Mouse (Mus musculus) adrenal gland, postnatal 36 days (tissue): Measurements from ENCODE around the gene Gna12. TPM values are rescaled to one million over a fixed set of nuclear protein-coding genes. Genes with fewer than 3 reads are reported as not detected.
A peak's percentile ranks its signal among the peaks of the same experiment; 100 is the strongest.

Source experiments
- DNase-seq, 2 experiments: peaks; one replicate each; pipeline ENCODE4 v3.0.0; 2021; ENCODE audit warnings: mixed read lengths in 1 of 2
- total RNA-seq, 2 experiments: library from RNA; stranded (reverse); gene quantifications; 2 replicates each; pipeline ENCODE4 v1.2.3; 2021

Gna12 gene
- total RNA-seq, 2 experiments from 2014 or later: 119 to 155 TPM

DNA sequence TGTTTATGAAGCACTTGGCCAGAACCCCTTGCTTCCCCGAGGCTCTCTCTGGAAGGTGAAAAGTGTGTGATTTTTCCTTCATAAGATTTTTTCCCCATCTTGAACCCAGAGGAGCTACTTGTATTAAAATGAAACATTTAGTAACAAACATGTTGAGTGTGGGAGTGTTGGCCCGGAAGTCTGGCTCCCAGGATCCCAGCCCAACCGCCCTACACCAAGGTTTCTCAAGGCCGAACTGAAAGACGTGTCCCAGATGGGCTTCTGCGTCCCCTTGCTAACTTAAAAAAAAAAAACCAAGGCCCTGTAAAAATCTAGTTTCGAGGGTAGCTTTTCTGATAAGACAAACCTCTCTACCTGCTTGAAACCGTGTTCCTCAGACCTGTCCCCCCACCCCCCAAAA is 2.3 kb downstream of the Gna12 start:
- DNase-seq: peak; percentile 45 to 53

DNA sequence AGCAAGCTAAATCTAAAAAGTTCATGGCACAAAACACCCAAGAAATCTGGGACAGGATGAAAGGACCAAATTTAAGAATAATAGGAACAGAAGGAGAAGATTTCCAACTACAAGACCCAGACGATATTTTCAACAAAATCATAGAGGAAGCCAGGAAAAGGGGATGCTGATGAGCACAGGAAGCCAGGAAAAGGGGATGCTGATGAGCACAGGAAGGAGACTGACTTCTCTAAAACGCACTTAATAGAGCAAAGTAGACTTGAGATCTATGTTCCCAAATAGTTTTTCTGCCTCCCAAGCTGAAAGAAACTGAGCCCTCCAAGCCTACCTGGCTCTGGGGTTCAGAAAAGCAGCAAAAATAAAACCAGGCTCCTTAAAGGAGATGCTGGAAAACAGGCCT is 2.8 kb downstream of the Gna12 start:
- no peak for DNase-seq

DNA sequence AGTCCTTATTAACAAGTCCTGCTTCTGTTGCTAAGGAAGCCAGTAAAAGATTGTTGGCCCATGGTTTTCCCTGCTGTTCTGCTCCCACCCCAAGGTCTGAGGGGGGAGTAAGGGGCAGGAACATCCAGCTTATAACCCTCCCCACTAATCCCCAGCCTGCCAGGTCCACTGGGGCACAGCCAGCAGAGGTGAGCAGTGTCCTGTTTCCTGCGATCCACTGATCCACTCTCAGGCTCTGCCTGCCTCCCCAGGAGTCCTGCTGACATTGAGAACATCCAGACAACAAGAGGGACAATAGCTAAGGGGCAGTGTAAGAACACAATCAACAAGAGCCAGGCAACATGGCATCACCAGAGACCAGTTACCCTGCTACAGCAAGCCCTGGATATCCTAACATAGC is 3.4 kb downstream of the Gna12 start:
- peak in 1 of 2 experiments; percentile 28 for DNase-seq

DNA sequence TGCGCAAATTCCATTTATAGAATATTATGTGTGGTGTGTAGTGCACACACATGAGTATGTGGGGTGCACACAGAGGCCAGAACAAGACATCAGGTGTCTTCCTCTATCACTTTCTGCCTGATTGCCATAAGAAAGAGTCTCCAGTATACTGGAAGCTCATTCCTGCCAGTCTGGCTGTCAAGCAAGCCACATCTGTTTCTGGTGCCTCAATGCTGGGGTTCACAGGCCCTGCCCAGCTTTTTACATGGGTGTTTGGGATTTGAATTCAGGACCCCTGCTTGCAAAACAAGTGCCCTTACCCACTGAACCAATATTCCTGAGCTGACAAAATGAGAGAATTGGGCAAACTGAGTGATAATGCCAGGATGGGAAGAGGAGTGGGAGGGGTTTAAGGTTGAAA is 4.1 kb downstream of the Gna12 start:
- DNase-seq: no peak

DNA sequence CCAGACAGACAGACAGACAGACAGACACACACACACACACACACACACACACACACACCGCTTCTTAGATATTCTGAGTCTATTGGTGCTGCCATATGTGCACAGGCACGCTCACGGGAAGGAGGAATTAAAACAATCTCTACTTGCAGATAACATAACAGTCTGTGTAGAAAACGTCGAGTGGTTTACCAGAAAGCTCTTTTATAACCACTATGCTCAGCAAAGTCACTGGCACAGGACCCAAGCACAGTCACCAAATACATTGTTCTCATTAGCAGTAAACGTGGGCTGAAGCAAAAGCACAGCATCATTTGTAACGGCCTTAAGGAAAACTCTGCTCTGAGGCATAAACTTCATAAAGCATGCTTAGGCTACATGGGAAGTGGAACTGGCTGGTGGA is 6.1 kb downstream of the Gna12 start:
- DNase-seq: no peak

DNA sequence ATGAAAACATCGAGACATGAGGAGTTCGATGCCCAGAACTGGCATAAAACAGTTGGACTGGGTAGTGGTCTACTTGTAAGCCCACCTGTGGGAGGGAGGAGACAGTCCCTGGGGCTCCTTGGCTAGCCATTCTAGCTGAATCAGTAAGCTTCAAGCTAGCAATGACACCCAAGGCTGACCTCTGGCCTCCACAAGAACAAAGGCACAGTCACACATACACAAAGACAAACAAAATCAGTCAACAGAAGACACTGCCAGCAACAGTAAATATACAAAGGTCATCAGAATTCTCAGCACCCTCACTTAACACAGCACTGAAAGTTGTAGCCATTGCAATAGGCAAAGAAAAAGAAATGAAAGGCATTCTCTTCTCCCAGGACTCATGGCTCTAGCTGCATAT is 6.8 kb downstream of the Gna12 start:
- DNase-seq: no peak

DNA sequence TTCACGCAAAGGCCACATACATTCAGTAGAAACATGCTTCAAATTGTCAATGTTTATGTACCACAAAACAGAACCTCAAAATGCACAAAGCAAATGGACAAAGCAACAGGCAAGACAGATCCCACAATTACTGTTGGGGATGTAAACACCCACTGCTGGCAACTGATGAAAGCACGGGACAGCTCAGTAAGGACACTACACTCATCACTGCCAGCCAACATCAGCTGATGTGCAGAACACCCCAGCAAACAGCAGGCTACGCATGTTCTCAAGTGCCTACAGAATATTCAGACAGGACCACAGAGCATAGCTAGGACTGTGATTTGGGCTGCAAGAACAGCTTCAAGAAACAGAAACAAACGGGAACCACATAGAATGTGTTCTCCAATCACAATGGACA is 8.3 kb downstream of the Gna12 start:
- peak; percentile 72 for DNase-seq

DNA sequence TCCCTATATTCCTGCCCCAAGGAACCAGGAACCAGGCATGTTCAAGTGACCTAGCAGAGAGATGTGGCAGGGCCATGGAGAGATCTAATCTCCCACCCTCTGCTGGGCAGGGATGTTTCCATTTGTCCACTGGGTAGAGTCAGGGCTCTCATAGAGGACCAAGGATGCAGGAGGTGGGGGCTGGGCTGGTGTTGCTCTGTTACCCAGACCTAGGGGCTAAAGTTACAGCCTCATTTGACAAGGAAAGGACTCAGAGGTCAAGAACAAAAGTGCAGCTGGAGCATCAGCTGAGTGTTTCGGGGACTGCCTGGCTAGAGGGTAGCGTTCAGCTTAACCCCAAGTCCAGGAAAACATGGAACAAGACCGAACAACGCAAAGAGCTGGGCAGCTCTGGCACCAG is 9.7 kb downstream of the Gna12 start:
- DNase-seq: no peak

DNA sequence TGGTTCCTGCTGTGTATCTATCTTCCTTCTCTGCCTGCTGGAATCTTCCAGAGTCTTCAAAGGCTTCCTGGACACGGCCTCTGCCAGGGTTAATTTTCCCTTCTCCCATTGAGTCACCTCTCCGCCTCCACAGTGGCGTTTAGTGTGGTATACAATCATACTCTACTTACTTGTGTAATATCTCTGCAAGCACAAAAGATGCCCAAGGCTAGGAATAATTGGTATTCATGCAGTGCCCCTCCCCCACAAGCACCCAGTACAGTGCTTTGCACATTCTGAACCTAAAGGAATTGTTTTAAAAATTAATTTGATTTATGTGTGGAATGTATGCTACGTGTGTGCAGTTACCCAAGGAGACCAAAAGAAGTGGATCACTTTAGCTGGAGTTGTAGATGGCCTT is 10.6 kb downstream of the Gna12 start:
- peak in 1 of 2 experiments; percentile 54 for DNase-seq

DNA sequence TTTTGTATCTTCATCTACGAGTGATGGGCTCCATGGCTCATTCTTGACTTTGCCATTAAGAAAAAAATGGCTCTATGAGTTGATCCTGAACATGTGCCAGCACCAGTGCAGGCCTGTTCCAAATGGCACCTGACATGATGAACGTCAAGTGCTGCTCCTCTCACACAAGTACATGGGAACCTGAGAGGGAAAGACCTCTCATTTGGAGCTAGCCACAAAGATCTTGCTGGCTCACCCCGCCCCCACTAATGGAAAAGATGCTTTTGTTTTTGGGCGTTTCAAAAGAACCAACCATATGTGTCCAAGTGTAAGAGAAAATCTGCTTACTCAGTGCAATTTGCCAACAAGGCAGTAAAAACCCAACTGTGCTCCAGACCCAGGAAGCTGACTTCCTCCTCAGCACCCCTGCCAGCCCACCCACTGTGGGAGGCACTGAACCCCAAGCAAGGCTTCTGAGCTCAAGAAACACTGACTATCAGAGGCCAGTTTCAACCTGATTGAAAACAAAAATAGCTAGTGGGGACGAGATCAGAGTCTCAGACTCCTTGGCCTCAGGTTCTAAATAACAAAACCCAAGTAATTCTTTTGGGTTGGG is 11.7 kb downstream of the Gna12 start:
- no peak for DNase-seq

DNA sequence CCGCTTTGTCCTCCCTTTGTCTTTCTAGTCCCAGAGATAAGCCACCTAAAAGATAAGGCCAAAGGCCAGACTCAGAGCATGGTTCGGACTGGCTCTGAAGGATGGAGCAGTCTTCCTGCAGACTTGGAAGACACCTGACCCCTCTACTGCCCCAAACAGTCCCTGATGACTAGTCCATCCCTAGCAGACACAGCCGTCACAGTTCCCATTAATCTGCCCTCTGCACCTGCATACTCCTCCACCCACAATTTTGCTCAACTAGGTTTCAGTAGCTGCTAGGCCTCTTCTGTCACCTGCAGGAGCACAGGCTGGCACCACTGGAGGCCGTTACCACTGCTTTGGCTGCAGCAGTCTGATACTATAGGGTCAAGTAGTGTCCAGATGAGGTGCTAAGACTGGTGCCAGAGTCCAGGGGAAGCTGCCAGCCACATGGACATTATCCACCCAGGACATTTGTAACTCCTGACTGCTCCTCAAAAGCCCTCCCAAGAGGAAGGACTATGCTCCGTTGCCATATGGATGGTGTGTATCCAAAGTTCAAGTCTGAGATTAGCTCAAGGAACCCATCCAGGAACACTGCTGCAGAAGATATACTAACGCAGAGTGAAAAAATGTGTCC is 13.2 kb downstream of the Gna12 start:
- DNase-seq: no peak

DNA sequence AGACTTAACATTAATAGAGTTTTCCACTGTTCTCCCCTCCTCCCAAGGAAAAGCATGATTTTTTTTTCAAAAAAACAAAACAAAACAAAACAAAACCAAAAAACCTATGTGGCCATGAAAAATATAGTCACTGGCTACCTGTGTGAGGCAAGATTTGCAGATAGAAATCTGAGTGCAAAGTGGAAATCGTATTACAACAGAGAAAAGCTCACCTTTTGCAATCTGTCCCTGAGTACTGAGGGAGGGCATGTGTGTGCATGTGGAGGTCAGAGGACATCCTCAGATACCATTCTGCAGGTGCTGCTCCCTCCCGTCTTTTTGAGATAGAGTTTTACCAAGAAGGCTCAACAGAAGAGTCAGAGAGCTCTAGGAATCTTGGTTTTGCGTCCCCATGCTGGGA is 14.2 kb downstream of the Gna12 start:
- DNase-seq: no peak

DNA sequence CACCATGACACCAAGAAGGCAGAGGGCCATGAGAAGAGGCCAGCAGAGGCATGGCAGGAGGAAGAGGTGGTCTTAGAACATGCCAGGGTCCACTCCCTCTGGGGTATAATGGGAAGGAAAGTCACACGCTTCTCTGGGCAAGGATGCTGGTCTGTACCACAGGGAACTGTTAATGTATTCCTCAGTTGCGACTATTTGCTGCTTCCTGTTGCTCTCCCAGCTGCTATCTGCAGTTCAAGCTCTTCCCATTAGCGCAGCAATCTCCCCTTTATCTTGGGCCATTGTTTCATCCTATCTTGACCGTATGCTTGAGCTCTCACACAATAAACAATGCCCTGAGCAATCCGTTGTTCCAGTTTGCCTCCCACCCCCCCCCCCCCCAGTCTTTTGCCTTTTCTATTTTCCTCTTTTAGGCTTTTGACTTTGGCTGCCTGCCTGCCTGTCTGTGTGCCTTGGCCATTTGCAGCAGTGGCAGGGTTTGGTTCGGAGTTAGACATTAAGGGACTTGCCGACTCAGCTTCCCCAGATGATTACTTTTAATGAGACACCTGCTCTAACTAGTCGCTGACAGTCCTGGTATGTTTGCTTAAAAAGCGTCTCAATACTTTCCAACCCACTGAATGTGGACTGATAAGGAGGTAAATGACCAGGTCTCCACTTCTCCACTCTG is 15.0 kb downstream of the Gna12 start:
- DNase-seq: peak in 1 of 2 experiments; percentile 46

DNA sequence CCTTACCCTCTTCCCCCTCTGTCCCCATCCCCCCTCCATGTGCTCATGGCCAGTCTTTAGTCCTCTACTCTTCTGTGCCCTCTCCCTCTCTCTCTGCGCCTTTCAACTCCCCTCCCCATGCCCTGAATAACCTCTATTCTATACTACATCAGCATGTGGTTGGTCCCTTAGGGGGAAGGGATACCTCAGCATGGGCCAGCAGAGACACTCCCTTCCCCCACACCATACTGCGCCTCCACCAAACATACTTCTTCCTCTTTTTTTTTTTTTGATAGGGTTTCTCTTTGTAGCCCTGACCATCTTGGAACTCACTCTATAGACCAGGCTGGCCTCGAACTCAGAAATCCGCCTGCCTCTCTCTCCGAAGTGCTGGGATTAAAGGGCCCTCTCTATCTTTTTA is 15.8 kb downstream of the Gna12 start:
- DNase-seq: no peak

DNA sequence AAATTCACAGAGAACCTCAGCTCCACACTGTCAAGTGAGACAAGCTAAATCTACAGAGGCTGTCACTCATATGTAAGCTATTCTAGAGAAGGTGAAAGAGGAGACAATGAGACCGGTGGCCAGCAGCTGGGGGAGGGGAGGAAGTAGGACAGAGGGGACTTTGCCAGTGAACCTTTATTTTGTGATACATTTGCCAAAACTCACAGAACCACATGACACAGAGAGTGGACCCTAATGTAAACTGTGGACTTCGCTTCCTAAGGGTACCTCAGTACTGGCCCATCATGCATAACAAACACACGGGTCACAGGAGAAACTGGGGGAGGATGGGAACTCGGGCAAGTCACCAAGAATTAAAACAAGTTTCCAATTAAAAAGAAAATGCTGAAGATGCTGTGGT is 17.5 kb downstream of the Gna12 start:
- no peak for DNase-seq

DNA sequence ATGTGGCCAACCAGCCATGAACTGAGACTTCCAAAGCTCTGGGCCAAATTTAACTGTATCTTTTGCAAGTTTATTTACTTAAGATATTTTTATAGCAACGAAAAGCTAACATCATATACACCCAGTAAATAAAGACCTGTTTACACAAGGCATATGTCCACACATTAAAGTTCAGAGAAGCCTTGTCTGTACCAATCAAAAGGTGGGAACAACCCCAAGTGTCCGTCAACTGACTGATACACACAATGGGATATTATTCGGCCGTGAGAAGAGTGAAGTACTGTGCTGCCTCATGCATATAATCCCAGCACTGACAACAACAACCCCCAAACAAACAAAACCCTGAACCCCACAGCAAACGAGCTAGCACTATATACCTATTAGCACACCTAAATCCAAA is 18.2 kb downstream of the Gna12 start:
- DNase-seq: no peak

DNA sequence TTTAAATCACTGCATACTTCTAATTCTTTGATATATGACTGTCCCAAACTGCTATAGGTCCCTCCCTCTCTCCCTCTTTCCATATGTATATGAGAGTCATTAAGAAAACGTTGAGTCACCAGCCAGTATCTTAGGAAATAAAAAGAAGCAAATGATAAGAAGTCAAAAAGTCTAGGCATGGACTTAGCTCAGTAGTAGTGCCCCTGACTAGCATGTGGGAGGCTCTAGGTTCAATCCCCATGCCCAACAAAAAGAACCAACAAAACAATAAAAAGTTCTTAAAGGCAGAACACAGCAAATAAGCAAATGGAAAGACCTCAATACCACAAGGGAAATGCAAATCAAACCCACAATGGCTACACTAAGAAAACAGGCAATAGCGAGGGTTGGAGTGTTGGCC is 18.8 kb downstream of the Gna12 start:
- no peak for DNase-seq

DNA sequence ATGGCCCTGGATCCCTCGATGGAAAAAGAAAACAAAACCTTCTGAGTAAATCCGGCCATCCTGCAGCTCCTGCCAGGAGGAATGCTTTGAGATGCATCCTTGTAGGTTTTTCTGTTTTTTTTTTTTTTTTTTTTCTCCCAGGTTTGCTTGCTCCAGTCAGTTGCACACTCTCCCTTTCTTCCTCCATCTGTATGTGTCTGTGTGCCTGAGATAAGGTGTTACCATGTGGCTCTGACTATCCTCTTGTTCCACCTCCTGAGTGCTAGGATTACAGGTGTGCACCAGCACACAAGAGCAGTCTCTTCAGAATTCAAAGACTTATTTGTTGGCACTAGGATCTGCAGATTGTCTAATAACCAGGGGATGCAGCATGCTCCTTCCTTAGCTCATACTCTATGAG is 23.3 kb downstream of the Gna12 start:
- DNase-seq: no peak

DNA sequence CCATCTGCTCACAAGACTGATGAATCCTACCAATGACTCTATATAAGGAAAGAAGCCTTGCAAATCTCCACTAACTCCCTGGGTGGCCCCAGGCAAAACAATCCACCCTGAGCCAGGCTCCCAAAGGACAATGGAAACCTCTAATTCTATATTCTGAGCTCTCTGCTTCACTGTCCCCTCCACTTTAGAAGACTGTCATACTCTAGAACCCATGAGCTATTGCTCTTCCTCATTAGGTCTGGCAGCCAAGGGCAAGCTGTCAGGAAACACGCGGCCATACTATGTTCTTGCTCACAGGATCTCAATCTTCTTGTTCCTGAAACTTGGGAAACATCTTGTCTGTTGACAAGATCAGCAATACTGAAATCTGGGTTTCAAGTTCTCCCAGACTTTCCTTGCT is 24.0 kb downstream of the Gna12 start:
- DNase-seq: no peak

DNA sequence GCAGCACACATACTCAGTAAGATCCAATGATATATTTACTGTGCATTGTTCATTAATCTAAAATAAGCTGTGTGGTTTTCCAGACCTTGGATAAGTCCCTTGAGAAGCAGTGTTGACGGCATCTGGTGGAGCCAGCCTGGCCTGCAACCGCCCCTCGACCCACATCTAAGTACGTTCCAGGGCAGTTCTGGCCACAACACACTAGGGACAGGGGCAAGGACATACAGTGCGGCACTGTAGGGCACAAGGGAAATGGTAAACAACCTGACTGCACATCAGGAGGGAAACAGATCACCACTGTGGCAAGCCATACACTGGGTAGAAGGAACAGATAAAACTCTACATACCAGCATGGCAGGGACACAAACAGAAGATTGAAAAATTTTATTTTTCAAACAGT is 28.4 kb downstream of the Gna12 start:
- no peak for DNase-seq

DNA sequence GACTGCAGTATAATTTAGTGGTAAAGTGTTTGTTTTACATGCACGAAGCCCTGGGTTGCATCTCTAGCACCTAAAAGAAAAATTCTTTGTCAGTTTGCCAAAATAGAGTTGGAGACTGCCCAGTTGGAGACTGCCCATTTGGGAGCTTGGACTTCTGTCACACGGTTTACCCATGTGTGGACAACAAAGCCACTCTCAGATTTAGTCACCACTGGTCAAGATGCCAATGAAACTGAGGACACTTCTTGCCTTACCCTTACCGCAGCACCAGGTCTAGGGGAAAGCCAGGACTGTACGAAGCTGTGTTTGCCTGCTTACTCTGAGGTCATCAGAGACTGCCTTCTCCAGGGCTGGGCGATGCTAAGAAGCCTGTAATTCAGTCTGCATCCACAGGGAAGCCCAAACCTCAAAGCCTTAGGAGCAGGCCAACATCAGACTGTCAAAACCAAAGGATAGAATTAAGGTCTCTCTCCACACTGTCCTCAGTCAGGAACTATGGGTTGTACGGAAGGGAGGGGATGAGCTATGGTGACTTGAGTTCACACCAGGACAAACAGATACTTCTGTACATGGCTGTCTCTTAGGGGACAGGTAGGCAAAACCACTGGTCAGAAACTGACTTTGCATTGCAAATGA is 29.8 kb downstream of the Gna12 start:
- DNase-seq: peak; percentile 29 to 40

DNA sequence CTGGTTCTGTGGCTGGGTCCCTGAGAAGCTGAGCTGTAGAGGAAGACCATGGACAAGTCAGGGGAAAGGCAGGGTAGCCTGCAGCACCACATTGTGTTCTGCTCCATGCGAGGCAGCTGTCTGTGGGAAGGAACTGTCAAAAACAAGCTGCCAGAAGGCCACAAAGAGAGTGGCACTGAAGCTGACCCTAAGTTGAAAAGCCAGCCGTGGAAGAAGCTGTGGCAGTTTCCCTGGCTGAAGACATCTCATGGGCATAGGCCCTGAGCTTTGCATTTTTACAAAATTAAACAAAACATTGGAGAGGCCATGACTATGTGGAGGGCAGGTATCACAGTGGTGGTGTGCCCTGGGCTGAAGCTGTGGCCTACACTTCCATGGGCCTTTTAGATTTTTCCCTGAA is 31.0 kb downstream of the Gna12 start:
- no peak for DNase-seq

DNA sequence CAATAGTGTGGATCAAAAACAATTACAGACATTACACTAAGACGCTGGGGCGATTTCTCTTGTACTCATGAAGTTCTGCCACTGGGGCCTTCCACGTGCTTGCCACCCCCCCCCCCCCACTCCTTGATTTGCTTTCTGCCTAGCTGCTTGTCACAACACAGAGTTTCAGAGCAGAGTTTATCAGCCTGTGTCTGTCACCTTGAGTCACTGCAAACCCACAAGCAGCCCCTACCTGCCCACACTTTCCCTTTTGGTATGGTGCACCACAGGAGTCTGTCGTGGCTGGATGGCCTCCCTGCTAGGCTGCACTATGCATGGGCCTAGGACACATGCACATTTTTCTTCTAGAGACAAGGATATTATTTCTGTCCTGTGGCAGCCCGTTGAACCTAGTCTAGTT is 31.5 kb downstream of the Gna12 start:
- DNase-seq: no peak

DNA sequence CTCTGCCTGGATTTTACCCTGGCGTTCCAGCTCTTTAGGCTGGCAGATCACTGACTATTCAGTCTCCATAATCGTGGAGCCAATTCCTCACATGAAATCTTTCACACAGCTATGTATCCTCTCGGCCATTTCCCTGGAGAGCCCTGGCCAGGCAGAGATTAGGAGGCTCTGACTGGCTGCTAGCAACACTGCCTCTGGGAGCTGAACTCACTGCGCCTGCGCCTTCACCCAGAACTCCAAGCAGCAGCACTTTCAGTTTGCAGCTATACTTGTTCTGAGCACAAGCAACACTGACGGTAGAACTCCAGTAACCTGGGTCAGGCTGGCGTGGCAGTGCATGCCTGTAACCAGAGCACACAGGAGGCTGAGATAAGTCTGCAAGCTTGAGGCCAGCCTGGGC is 32.1 kb downstream of the Gna12 start:
- peak; percentile 62 to 66 for DNase-seq
